Mouse (Mus musculus): ENCODE results near the gene 4930442H23Rik. TPM values are rescaled to one million over a fixed set of nuclear protein-coding genes. Genes with fewer than 3 reads are reported as not detected.

4930442H23Rik gene
- polyA plus RNA-seq, 1 experiment from 2014 or later: not detected

- H3K27me3 ChIP-seq (replicated peaks): peaks cover 30% of the 10 kb centered on the region
- no peaks in the 10 kb centered on the region for H3K9me3 ChIP-seq (replicated peaks)
- ATAC-seq (ENCODE audit: low FRiP score): no peak
- peaks cover 36% of the 10 kb centered on the region for H3K4me1 ChIP-seq
- H3K4me3 ChIP-seq (replicated peaks): no peak overlapping the region
- no peak overlapping the region for H3K4me2 ChIP-seq
- peaks cover 10% of the 10 kb centered on the region for H3K36me3 ChIP-seq
- H3K27ac ChIP-seq (replicated peaks): no peak overlapping the region
- WGBS: 63% methylated on average over 4 of the region's 4 CpGs
- H3K9ac ChIP-seq (replicated peaks): no peak overlapping the region
Measured at GRCm38 (mm10) chr10:81195300-81195699, 11.7 kb upstream of the 4930442H23Rik start.

GRCm38 (mm10) chr10:81193991-81194774 lies 10.5 kb upstream of the 4930442H23Rik start:
- Histone ChIP-seq H3K27me3 (replicated peaks) (peaks cover 30% of the 10 kb centered on the region), H3K9me3 (replicated peaks) (no peaks in the 10 kb centered on the region), H3K9ac (replicated peaks) (no peak overlapping the region; the same call in 1 of the 2 replicates), H3K4me3 (replicated peaks) (no peak overlapping the region), H3K36me3 (peaks cover 17% of the 10 kb centered on the region), H3K4me2 (peak overlapping the region; percentile 23), H3K27ac (replicated peaks) (no peak overlapping the region), H3K4me1 (peaks cover 36% of the 10 kb centered on the region)
- WGBS: 12% methylated on average over 37 of the region's 37 CpGs
- ATAC-seq (ENCODE audit: low FRiP score): no peak

GRCm38 (mm10) chr10:81192968-81193501 lies 9.4 kb upstream of the 4930442H23Rik start:
- H3K9me3 ChIP-seq (replicated peaks): no peaks in the 10 kb centered on the region
- peak overlapping the region; percentile 73 for H3K9ac ChIP-seq (replicated peaks)
- H3K27ac ChIP-seq (replicated peaks): peak overlapping the region; percentile 98
- H3K4me2 ChIP-seq: peak overlapping the region; percentile 95
- peaks cover 36% of the 10 kb centered on the region for H3K4me1 ChIP-seq
- WGBS: 3% methylated on average over 19 of the region's 19 CpGs
- H3K27me3 ChIP-seq (replicated peaks): peaks cover 30% of the 10 kb centered on the region
- H3K36me3 ChIP-seq: peaks cover 22% of the 10 kb centered on the region
- H3K4me3 ChIP-seq (replicated peaks): peak overlapping the region; percentile 56
- peak; percentile 62 for ATAC-seq (ENCODE audit: low FRiP score)

GRCm38 (mm10) chr10:81192270-81192967 lies 8.8 kb upstream of the 4930442H23Rik start:
- H3K36me3 ChIP-seq: peaks cover 24% of the 10 kb centered on the region
- 1% methylated on average over 93 of the region's 93 CpGs for WGBS
- H3K9me3 ChIP-seq (replicated peaks): no peaks in the 10 kb centered on the region
- ATAC-seq (ENCODE audit: low FRiP score): peak; percentile 91
- peaks cover 29% of the 10 kb centered on the region for H3K27me3 ChIP-seq (replicated peaks)
- H3K9ac ChIP-seq (replicated peaks): peak overlapping the region; percentile 73
- H3K27ac ChIP-seq (replicated peaks): peak overlapping the region; percentile 98
- peak overlapping the region; percentile 95 for H3K4me2 ChIP-seq
- H3K4me1 ChIP-seq: peaks cover 36% of the 10 kb centered on the region
- H3K4me3 ChIP-seq (replicated peaks): peak overlapping the region; percentile 56

- Histone ChIP-seq H3K4me3 (replicated peaks) (peak overlapping the region; percentile 56; the same call in 1 of the 2 replicates), H3K4me2 (peak overlapping the region; percentile 95), H3K36me3 (peaks cover 34% of the 10 kb centered on the region), H3K27me3 (replicated peaks) (peaks cover 19% of the 10 kb centered on the region), H3K27ac (replicated peaks) (peak overlapping the region; percentile 98), H3K9me3 (replicated peaks) (no peaks in the 10 kb centered on the region), H3K4me1 (peaks cover 36% of the 10 kb centered on the region), H3K9ac (replicated peaks) (no peak overlapping the region)
- 88% methylated on average over 18 of the region's 18 CpGs for WGBS
- no peak for ATAC-seq (ENCODE audit: low FRiP score)
Measured at GRCm38 (mm10) chr10:81191342-81191982, 7.8 kb upstream of the 4930442H23Rik start.

- H3K36me3 ChIP-seq: peaks cover 36% of the 10 kb centered on the region
- ATAC-seq (ENCODE audit: low FRiP score): no peak
- no peak overlapping the region for H3K4me3 ChIP-seq (replicated peaks)
- H3K9ac ChIP-seq (replicated peaks): no peak overlapping the region; the same call in 1 of the 2 replicates
- H3K4me2 ChIP-seq: no peak overlapping the region
- WGBS: 69% methylated on average over 6 of the region's 6 CpGs
- H3K27ac ChIP-seq (replicated peaks): peak overlapping the region; percentile 98
- H3K4me1 ChIP-seq: peaks cover 36% of the 10 kb centered on the region
- peaks cover 14% of the 10 kb centered on the region for H3K27me3 ChIP-seq (replicated peaks)
- H3K9me3 ChIP-seq (replicated peaks): no peaks in the 10 kb centered on the region
Measured at GRCm38 (mm10) chr10:81190912-81191321, 7.3 kb upstream of the 4930442H23Rik start.

- 67% methylated on average over 31 of the region's 31 CpGs for WGBS
- no peak overlapping the region for H3K4me2 ChIP-seq
- H3K4me3 ChIP-seq (replicated peaks): no peak overlapping the region
- peaks cover 41% of the 10 kb centered on the region for H3K36me3 ChIP-seq
- H3K27ac ChIP-seq (replicated peaks): no peak overlapping the region
- no peak for ATAC-seq (ENCODE audit: low FRiP score)
- peaks cover 36% of the 10 kb centered on the region for H3K4me1 ChIP-seq
- H3K9me3 ChIP-seq (replicated peaks): no peaks in the 10 kb centered on the region
- H3K27me3 ChIP-seq (replicated peaks): peaks cover 9% of the 10 kb centered on the region
- no peak overlapping the region; the same call in 1 of the 2 replicates for H3K9ac ChIP-seq (replicated peaks)
Measured at GRCm38 (mm10) chr10:81190236-81190911, 6.7 kb upstream of the 4930442H23Rik start.

GRCm38 (mm10) chr10:81189821-81190220 lies 6.2 kb upstream of the 4930442H23Rik start:
- Histone ChIP-seq H3K9ac (replicated peaks) (no peak overlapping the region), H3K4me3 (replicated peaks) (no peak overlapping the region), H3K27me3 (replicated peaks) (peaks cover 3% of the 10 kb centered on the region), H3K4me1 (peaks cover 39% of the 10 kb centered on the region), H3K27ac (replicated peaks) (no peak overlapping the region), H3K9me3 (replicated peaks) (no peaks in the 10 kb centered on the region), H3K36me3 (peaks cover 46% of the 10 kb centered on the region), H3K4me2 (no peak overlapping the region)
- 81% methylated on average over 26 of the region's 26 CpGs for WGBS
- no peak for ATAC-seq (ENCODE audit: low FRiP score)

GRCm38 (mm10) chr10:81187161-81187560 lies 3.5 kb upstream of the 4930442H23Rik start:
- H3K9me3 ChIP-seq (replicated peaks): no peaks in the 10 kb centered on the region
- H3K27ac ChIP-seq (replicated peaks): no peak overlapping the region
- H3K27me3 ChIP-seq (replicated peaks): no peaks in the 10 kb centered on the region
- ATAC-seq (ENCODE audit: low FRiP score): no peak
- no peak overlapping the region for H3K4me3 ChIP-seq (replicated peaks)
- no peak overlapping the region for H3K9ac ChIP-seq (replicated peaks)
- 97% methylated on average over 9 of the region's 9 CpGs for WGBS
- peaks cover 60% of the 10 kb centered on the region for H3K36me3 ChIP-seq
- no peak overlapping the region for H3K4me2 ChIP-seq
- peaks cover 39% of the 10 kb centered on the region for H3K4me1 ChIP-seq

- 72% methylated on average over 4 of the region's 4 CpGs for WGBS
- Histone ChIP-seq H3K36me3 (peaks cover 68% of the 10 kb centered on the region), H3K9ac (replicated peaks) (no peak overlapping the region)
Measured at GRCm38 (mm10) chr10:81184765-81185164, 1.1 kb upstream of the 4930442H23Rik start.

More at GRCm38 (mm10) chr10:81184765-81185164, 1.1 kb upstream of the 4930442H23Rik start:
- Histone ChIP-seq H3K27ac (replicated peaks) (0 out of 2 replicates have a peak overlapping the region, but pooled peaks have one; percentile 38), H3K27me3 (replicated peaks) (no peaks in the 10 kb centered on the region), H3K9me3 (replicated peaks) (no peaks in the 10 kb centered on the region), H3K4me3 (replicated peaks) (no peak overlapping the region), H3K4me2 (no peak overlapping the region), H3K4me1 (peaks cover 30% of the 10 kb centered on the region)
- ATAC-seq (ENCODE audit: low FRiP score): no peak

All from neural tube, embryonic 15.5 days (tissue).